Mouse (Mus musculus) 3134 (cell line): ENCODE measurements around the gene Rap1gds1.

Source experiments
- DNase-seq: peaks from one replicate; pipeline ENCODE4 v3.0.0-alpha.2; 2011; ENCODE audit warnings: low spot score; ENCODE audit not compliant: insufficient read length; ENCODE audit errors: extremely low read depth

The Rap1gds1 gene

GRCm38 (mm10) chr3:138889214-138889613 lies 185.8 kb downstream of the Rap1gds1 start:
- DNase-seq: no peak

- no peak for DNase-seq
Observed at GRCm38 (mm10) chr3:138886121-138886520, 188.9 kb downstream of the Rap1gds1 start.

GRCm38 (mm10) chr3:138881725-138882347 lies 193.2 kb downstream of the Rap1gds1 start:
- no peak for DNase-seq

- no peak for DNase-seq
Observed at GRCm38 (mm10) chr3:138880999-138881724, 193.8 kb downstream of the Rap1gds1 start.

GRCm38 (mm10) chr3:138877741-138878140 lies 197.3 kb downstream of the Rap1gds1 start:
- DNase-seq: no peak

- DNase-seq: no peak
Observed at GRCm38 (mm10) chr3:138876931-138877361, 198.1 kb downstream of the Rap1gds1 start.

GRCm38 (mm10) chr3:138876418-138876817 lies 198.6 kb downstream of the Rap1gds1 start:
- DNase-seq: no peak

- no peak for DNase-seq
Observed at GRCm38 (mm10) chr3:138875936-138876335, 199.1 kb downstream of the Rap1gds1 start.
